Mouse (Mus musculus) small intestine, adult 2 months (tissue): ENCODE results near the gene Heatr1. TPM values are rescaled to one million over a fixed set of nuclear protein-coding genes. Genes with fewer than 3 reads are reported as not detected.

ENCODE experiments used
- H3K27ac ChIP-seq: fragments of 200-500 bp; 2 replicates; pipeline ENCODE4 v1.5.1; 2012; ENCODE audit warnings: low read depth, low read length, control low read depth, inconsistent platforms; ENCODE audit not compliant: insufficient read depth
- H3K27me3 ChIP-seq: fragments of 200-500 bp; 2 replicates; pipeline ENCODE4 v1.6.1; 2012; ENCODE audit warnings: mild to moderate bottlenecking, moderate library complexity, low read length, inconsistent platforms; ENCODE audit not compliant: control insufficient read depth, insufficient read depth
- H3K36me3 ChIP-seq: fragments of 200-500 bp; 2 replicates; pipeline ENCODE4 v1.6.1; 2012; ENCODE audit warnings: mild to moderate bottlenecking, low read length, control low read depth, inconsistent platforms; ENCODE audit not compliant: control insufficient read depth, insufficient read depth
- H3K4me1 ChIP-seq: fragments of 200-500 bp; 2 replicates; pipeline ENCODE4 v1.6.1; 2012; ENCODE audit warnings: low read length, inconsistent platforms, mixed read lengths; ENCODE audit not compliant: control insufficient read depth, insufficient read depth, insufficient read length
- H3K4me3 ChIP-seq: fragments of 200-500 bp; 2 replicates; pipeline ENCODE4 v1.5.1; 2012; ENCODE audit warnings: low read depth, mild to moderate bottlenecking, control low read depth, inconsistent platforms, low read length, moderate library complexity
- CTCF ChIP-seq: fragments of 200-500 bp; IDR thresholded peaks from 2 replicates; pipeline ENCODE4 v1.5.1; 2012; ENCODE audit warnings: low read depth, mild to moderate bottlenecking, control low read depth, inconsistent platforms, low read length, moderate library complexity, mixed read lengths; ENCODE audit not compliant: insufficient replicate concordance, insufficient read length; ENCODE audit errors: extremely low read depth
- POLR2A ChIP-seq: fragments of 200-500 bp; IDR thresholded peaks from 2 replicates; pipeline ENCODE4 v1.6.1; 2012; ENCODE audit warnings: low read depth, mild to moderate bottlenecking, control low read depth, inconsistent platforms, low read length, moderate library complexity
- WGBS: fragments of 180-500 bp; shearing (Covaris S2); methylation state at CpG from one replicate; pipeline ENCODE4 v1.1.7; 2018; 5-methylcytosine and 5-hydroxymethylcytosine counted together
- polyA plus RNA-seq: library from polyadenylated mRNA; depleted of rRNA; stranded (reverse); fragments of >200 nt; gene quantifications from 2 replicates; pipeline ENCODE4 v1.2.3, GENCODE M21; 2012; rRNA removed

The Heatr1 gene
- polyA plus RNA-seq = 10.0 and 11.7 TPM in 2 replicates

DNA sequence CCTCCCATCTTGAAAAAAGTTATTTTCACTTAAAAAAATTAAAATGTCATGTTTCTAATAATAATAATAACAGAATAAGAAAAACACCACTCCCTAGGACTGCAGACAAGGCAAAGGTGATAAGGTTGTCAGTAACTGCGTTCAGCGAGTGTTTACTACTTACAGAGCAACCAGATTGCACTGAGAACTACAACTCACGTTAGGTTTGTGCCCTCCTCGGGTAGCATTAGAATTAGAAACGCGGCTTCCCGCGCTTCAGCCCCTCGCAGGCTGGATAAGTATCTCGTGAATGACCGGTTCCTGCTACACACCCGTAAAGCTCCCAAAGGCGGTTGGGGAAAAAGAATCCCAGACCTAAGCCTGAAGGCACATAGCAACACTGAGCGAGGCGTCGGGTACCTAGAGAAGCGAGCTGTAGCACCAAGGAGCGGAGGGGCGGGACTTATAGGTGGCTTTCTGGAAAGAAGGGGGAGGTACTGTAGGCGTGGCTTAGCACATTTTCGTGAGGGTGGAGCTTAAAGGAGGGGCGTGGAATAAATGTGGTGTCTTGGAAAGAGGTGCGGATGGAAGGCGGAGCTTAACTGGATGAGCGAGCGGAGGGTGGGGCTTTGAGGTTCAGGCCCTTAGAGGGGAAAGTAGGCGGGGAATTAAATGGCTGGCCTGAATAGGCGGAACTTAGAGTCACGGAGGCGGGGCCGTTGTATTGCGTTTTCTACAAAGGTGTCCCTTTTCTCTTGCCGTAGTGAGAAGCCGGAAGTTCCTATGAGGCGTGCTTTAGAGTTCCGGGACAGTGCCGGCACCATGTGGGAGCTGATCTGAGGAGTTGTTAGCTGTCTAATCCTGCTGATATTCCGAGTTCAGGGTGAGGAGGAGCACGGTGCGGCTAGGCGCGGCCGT lies at the start of gene Heatr1:
Gene Heatr1, plus strand, starts transcription at position 419 of the 897 bp plus-strand sequence.
- under 1% methylated on average over 43 of the region's 43 CpGs for WGBS
- no peaks in the 10 kb centered on the region for H3K27me3 ChIP-seq
- TF ChIP-seq POLR2A (peak; percentile 6; the same call in 1 of the 2 replicates), CTCF (peak; percentile 6; the same call in 1 of the 2 replicates)
- H3K36me3 ChIP-seq = peaks cover 9% of the 10 kb centered on the region
- H3K4me3 ChIP-seq = peak within 1 kb of the TSS; percentile 90
- 0 out of 2 replicates have a peak within 1 kb of the TSS, but pooled peaks have one; percentile 6 for H3K27ac ChIP-seq
- H3K4me1 ChIP-seq = peaks cover 3% of the 10 kb centered on the region; the same call in 1 of the 2 replicates

DNA sequence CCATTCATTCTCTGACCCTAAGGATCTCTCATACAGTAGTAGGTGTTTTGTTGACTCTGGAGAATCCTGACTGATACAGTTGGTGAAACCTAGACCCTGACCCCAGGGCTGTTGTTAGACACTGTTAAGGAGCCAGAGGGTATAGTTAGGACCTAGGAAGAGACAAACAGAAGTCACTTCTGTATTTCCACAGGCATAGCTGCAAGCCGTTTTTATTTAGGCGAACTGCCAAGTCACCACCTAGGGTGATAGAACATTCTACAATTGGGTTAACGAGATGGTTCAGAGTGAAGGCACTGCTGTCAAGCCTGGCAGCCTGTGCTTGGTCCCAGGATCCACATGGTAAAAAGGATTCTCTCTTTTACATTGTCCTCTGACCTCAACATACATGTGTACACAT lies 48.0 kb upstream of the Heatr1 start:
- WGBS = 65% methylated on average over 3 of the region's 3 CpGs
- no peaks in the 10 kb centered on the region for H3K4me1 ChIP-seq
- no peak overlapping the region for H3K27ac ChIP-seq
- no peaks in the 10 kb centered on the region for H3K27me3 ChIP-seq
- H3K36me3 ChIP-seq = no peaks in the 10 kb centered on the region
- H3K4me3 ChIP-seq = no peak overlapping the region
- TF ChIP-seq CTCF (no peak), POLR2A (no peak)

GRCm38 (mm10) chr13:12349197-12349824 lies 45.5 kb upstream of the Heatr1 start:
- 57% methylated on average over 13 of the region's 13 CpGs for WGBS
- Histone ChIP-seq H3K4me1 (no peaks in the 10 kb centered on the region), H3K4me3 (no peak overlapping the region), H3K36me3 (no peaks in the 10 kb centered on the region), H3K27me3 (no peaks in the 10 kb centered on the region), H3K27ac (no peak overlapping the region)
- TF ChIP-seq POLR2A (no peak), CTCF (no peak)

GRCm38 (mm10) chr13:12356184-12356583 lies 38.6 kb upstream of the Heatr1 start:
- H3K36me3 ChIP-seq = no peaks in the 10 kb centered on the region
- TF ChIP-seq POLR2A = no peak
- no peak for TF ChIP-seq CTCF
- no peaks in the 10 kb centered on the region for H3K27me3 ChIP-seq
- no peak overlapping the region for H3K4me3 ChIP-seq
- no peak overlapping the region for H3K27ac ChIP-seq
- WGBS = 55% methylated on average over 4 of the region's 4 CpGs
- H3K4me1 ChIP-seq = no peaks in the 10 kb centered on the region

DNA sequence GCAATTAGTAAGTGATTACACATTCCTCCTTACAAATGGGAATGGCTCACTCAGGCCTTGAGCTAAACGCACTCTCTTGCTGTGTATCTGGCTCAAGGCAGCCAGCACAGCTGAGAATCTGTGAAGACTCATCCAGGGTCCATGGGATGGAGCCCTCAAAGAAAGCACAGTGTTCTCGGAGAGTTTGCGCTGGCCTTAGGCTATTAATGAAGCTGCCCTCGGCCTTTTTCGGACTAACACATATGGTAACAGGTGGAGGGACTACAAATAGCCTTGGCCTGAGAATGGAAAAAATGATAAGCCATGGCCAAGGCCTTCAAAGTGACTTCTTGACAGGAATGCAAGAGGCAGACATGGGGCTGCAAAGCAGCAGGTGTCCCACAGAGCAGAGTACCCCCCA lies 37.3 kb upstream of the Heatr1 start:
- Histone ChIP-seq H3K27ac (no peak overlapping the region), H3K4me3 (no peak overlapping the region), H3K4me1 (no peaks in the 10 kb centered on the region), H3K36me3 (no peaks in the 10 kb centered on the region), H3K27me3 (no peaks in the 10 kb centered on the region)
- TF ChIP-seq POLR2A (no peak), CTCF (no peak)
- 86% methylated on average over 5 of the region's 5 CpGs for WGBS

- H3K27me3 ChIP-seq = no peaks in the 10 kb centered on the region
- H3K27ac ChIP-seq = no peak overlapping the region
- TF ChIP-seq CTCF (no peak), POLR2A (no peak)
- no peaks in the 10 kb centered on the region for H3K4me1 ChIP-seq
- no peaks in the 10 kb centered on the region for H3K36me3 ChIP-seq
- no peak overlapping the region for H3K4me3 ChIP-seq
- 73% methylated on average over 4 of the region's 4 CpGs for WGBS
Measured at GRCm38 (mm10) chr13:12361486-12361885, 33.3 kb upstream of the Heatr1 start.

- H3K36me3 ChIP-seq = no peaks in the 10 kb centered on the region
- H3K27ac ChIP-seq = no peak overlapping the region
- H3K4me3 ChIP-seq = no peak overlapping the region
- no peaks in the 10 kb centered on the region for H3K27me3 ChIP-seq
- no peaks in the 10 kb centered on the region for H3K4me1 ChIP-seq
- no peak for TF ChIP-seq POLR2A
- TF ChIP-seq CTCF = no peak
- 35% methylated on average over 8 of the region's 8 CpGs for WGBS
Measured at GRCm38 (mm10) chr13:12369041-12369621, 25.7 kb upstream of the Heatr1 start.
